In genomic region chr10:40499314-40500252, GRCm38 (mm10) we compare ENCODE assay signal across 8 mouse cellular contexts.
A peak's percentile ranks its signal among the peaks of the same experiment; 100 is the strongest.
DNase-seq lines count a peak whose midpoint lies in the region; ATAC-seq lines count a peak whose summit lies in the region.

No protein-coding gene starts in this region.

- DNase-seq in spleen, adult 12 weeks (ENCODE audit: low spot score) = peak; percentile 12
- no peak for DNase-seq in spleen, adult 18-20 months
- DNase-seq in frontal cortex, adult 2 months (ENCODE audit: extremely low spot score in 1 of 2, low spot score in 1 of 2) = peak; percentile 82 to 84
- peak; percentile 60 to 72 for DNase-seq in left cerebral cortex, adult 18-20 months (ENCODE audit: low spot score in 2 of 2)
- DNase-seq in lung, postnatal 14 days = peak; percentile 62
- DNase-seq in retina, postnatal 1 day = peak; percentile 70
- no peak for DNase-seq in adipocyte (ENCODE audit: low spot score)

- ATAC-seq in inflammation-experienced regulatory T-cells, adult 6 months = peak; percentile 68

Comparison
In these comparisons a context has a peak if more than half of its experiments do, and no peak if none do; other contexts are left out.
1. DNase-seq: peak in spleen, adult 12 weeks (single experiment), frontal cortex, adult 2 months (2 of 2), left cerebral cortex, adult 18-20 months (2 of 2), lung, postnatal 14 days (single experiment) and retina, postnatal 1 day (single experiment); none in spleen, adult 18-20 months (0 of 2) and adipocyte (single experiment).